Mouse (Mus musculus) ES-E14 (cell line): ENCODE results near the gene Ptprg.

Experiments used
- MAFK ChIP-seq: IDR thresholded peaks from 2 replicates; pipeline ENCODE4 v1.6.1; 2014; ENCODE audit warnings: mild to moderate bottlenecking, low read depth, low read length, inconsistent platforms; ENCODE audit not compliant: insufficient read depth
- ZNF384 ChIP-seq: IDR thresholded peaks from 2 replicates; pipeline ENCODE4 v1.6.1; 2012; ENCODE audit warnings: low read depth, low read length, inconsistent platforms

- TF ChIP-seq MAFK, result no peak
- TF ChIP-seq ZNF384, result no peak
Observed at GRCm38 (mm10) chr14:11855499-11855898, 302.2 kb downstream of the Ptprg start.
